Comparison of ENCODE assay signal across 21 mouse cellular contexts in the genomic region with DNA sequence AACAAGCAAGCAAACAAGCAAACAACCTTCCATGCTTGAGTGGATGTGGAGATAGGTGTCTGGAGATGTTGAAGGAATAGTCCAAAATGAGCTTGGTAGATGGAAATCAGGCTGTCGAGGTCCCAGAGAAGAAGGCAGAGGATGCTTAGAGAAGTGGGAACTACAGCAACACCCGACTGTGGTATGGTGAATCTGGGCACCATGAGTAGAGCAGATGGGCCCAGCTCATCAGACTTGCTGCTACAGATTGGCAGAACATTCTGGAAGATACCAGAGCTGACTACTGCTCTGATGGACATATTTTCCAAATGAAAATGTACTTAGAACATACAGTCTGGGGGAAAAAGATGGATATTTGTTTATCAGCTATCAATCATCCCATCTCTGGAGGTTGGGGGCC.
DNase-seq lines count a peak whose midpoint lies in the region; ATAC-seq and TF ChIP-seq lines count a peak whose summit lies in the region.
"Had no signal": no experiment of that assay in that cellular context is flagged by ENCODE, and none has a peak within 500 bp of the region (broad histone marks: within the 10 kb centered on the region; RNA-seq: fewer than 3 reads in every experiment).

No protein-coding gene starts in this region.

- H3K27me3 ChIP-seq in heart, embryonic 10.5 days (ENCODE audit: insufficient read depth, poor library complexity, severe bottlenecking), result no peaks in the 10 kb centered on the region
- no peaks in the 10 kb centered on the region for H3K27me3 ChIP-seq in heart, embryonic 11.5 days (ENCODE audit: control insufficient read depth, insufficient read depth, low read length)
- H3K27me3 ChIP-seq: CH12.LX; embryonic facial prominence, embryonic 12.5 days; forebrain, embryonic 13.5 days; heart, embryonic 13.5 days; hindbrain, embryonic 15.5 days had no signal

- no peak for TF ChIP-seq CTCF in layer of hippocampus, adult 2 months (conservative IDR thresholded peaks at IDR 0.05)

- H3K4me3 ChIP-seq in heart, embryonic 10.5 days, result no peak overlapping the region
- H3K4me3 ChIP-seq in heart, embryonic 11.5 days (ENCODE audit: low read depth, low read length), result no peak overlapping the region
- no peak overlapping the region for H3K4me3 ChIP-seq in layer of hippocampus, adult 2 months
- H3K4me3 ChIP-seq: embryonic facial prominence, embryonic 12.5 days; forebrain, embryonic 13.5 days; heart, adult 2 months; heart, embryonic 13.5 days; hindbrain, embryonic 15.5 days had no signal

- no peak overlapping the region for H3K27ac ChIP-seq in heart, embryonic 10.5 days
- no peak overlapping the region for H3K27ac ChIP-seq in heart, embryonic 11.5 days (ENCODE audit: low read depth, low read length)
- H3K27ac ChIP-seq in layer of hippocampus, adult 2 months, result peak overlapping the region; percentile 64
- H3K27ac ChIP-seq: embryonic facial prominence, embryonic 12.5 days; forebrain, embryonic 13.5 days; heart, adult 2 months; heart, embryonic 13.5 days; hindbrain, embryonic 15.5 days had no signal

- no peak for ATAC-seq in heart, embryonic 11.5 days (replicated peaks; ENCODE audit: insufficient number of reproducible peaks, low FRiP score, low TSS enrichment)
- no peak for ATAC-seq in erythroid progenitor cell, adult 5-6 weeks (replicated peaks; ENCODE audit: low FRiP score, poor library complexity, severe bottlenecking)
- ATAC-seq: activated CD4-positive, CD25-positive, alpha-beta regulatory T cell, adult 4 months; forebrain, embryonic 13.5 days; Patski had no signal

- WGBS in heart, embryonic 10.5 days, result 69% methylated on average over 2 of the region's 2 CpGs
- 62% methylated on average over 2 of the region's 2 CpGs for WGBS in heart, embryonic 11.5 days (ENCODE audit: insufficient replicate concordance)

- H3K9ac ChIP-seq in heart, embryonic 11.5 days (ENCODE audit: low read depth, low read length), result no peak overlapping the region
- H3K9ac ChIP-seq: embryonic facial prominence, embryonic 12.5 days; forebrain, embryonic 13.5 days; heart, embryonic 13.5 days; hindbrain, embryonic 15.5 days had no signal

- no peaks in the 10 kb centered on the region for H3K9me3 ChIP-seq in heart, embryonic 10.5 days
- H3K9me3 ChIP-seq in heart, embryonic 11.5 days (replicated peaks; ENCODE audit: control insufficient read depth, low read length), result no peaks in the 10 kb centered on the region
- H3K9me3 ChIP-seq: embryonic facial prominence, embryonic 12.5 days; forebrain, embryonic 13.5 days; heart, embryonic 13.5 days; hindbrain, embryonic 15.5 days had no signal

- H3K4me2 ChIP-seq in heart, embryonic 11.5 days, result no peak overlapping the region
- H3K4me2 ChIP-seq: embryonic facial prominence, embryonic 12.5 days; forebrain, embryonic 13.5 days; heart, embryonic 13.5 days; hindbrain, embryonic 15.5 days had no signal

- no peaks in the 10 kb centered on the region for H3K36me3 ChIP-seq in heart, embryonic 10.5 days
- H3K36me3 ChIP-seq in heart, embryonic 11.5 days (ENCODE audit: control insufficient read depth, insufficient read depth, low read length), result no peaks in the 10 kb centered on the region
- H3K36me3 ChIP-seq: embryonic facial prominence, embryonic 12.5 days; heart, embryonic 13.5 days; hindbrain, embryonic 15.5 days had no signal

- H3K4me1 ChIP-seq in heart, embryonic 10.5 days, result no peaks in the 10 kb centered on the region
- H3K4me1 ChIP-seq in heart, embryonic 11.5 days (ENCODE audit: control insufficient read depth, insufficient read depth, low read length), result no peaks in the 10 kb centered on the region
- H3K4me1 ChIP-seq: forebrain, embryonic 13.5 days; heart, embryonic 13.5 days; hindbrain, embryonic 15.5 days had no signal

- DNase-seq in heart, embryonic 10.5 days (ENCODE audit: low spot score), result peak; percentile 27
- peak; percentile 30 for DNase-seq in brain, adult 2 months (ENCODE audit: low read depth, low spot score)
- DNase-seq in layer of hippocampus, adult 2 months (ENCODE audit: low spot score in 2 of 2), result peak; percentile 48 to 62
- peak; percentile 36 to 39 for DNase-seq in layer of hippocampus, postnatal 10 days (ENCODE audit: low spot score in 2 of 2)
- DNase-seq in natural killer cell, adult 2 months (ENCODE audit: low spot score in 2 of 2), result no peak
- DNase-seq: adrenal gland, postnatal 14 days; cerebellum, adult 11 months; cerebellum, adult 8-10 months; cerebellum, postnatal 14 days; gastrocnemius, postnatal 10 days; heart, adult 2 months; heart, postnatal 36 days had no signal

Comparison
In these comparisons a context has a peak if more than half of its experiments do, and no peak if none do; other contexts are left out.
1. DNase-seq: peak in heart, embryonic 10.5 days (single experiment), brain, adult 2 months (single experiment), layer of hippocampus, adult 2 months (2 of 2) and layer of hippocampus, postnatal 10 days (2 of 2); none in natural killer cell, adult 2 months (0 of 2).